Comparison of ENCODE assay signal across 23 mouse cellular contexts in the genomic region with DNA sequence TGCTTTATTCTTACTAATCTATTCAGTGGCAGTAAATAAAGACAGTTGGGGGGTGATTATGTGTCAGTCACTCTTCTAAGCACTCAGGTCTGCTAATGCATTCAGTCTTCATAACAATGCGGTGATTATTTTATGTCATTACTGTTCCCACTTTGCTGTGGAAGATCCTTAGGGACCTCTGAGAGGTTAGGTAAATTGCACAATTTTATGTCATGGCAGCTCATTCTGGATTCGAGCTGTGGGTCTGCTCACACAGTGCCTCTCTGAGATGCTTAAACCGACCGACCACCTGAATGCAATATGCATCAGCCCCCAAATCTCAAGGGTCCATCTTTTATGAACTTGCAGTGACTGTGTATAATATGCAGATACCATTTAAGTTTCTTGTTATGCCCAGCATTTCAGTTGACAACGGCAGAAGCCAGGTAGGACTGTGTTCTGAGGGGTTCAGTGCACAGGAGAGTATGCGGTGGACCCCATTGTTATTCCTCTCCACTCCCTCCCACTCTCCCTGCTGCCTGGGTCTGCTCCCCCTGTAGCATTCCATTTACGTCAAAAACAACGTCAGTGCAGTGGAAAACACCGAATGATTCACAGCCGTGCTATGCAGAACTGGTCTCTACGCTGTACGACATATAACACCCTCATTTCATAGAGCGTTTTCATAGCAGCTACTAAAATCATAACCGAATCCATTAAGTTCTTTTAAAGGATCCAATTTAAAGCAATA.
A peak's percentile ranks its signal among the peaks of the same experiment; 100 is the strongest.
DNase-seq lines count a peak whose midpoint lies in the region; ATAC-seq and TF ChIP-seq lines count a peak whose summit lies in the region.
"Had no signal": no experiment of that assay in that cellular context is flagged by ENCODE, and none has a peak within 500 bp of the region (broad histone marks: within the 10 kb centered on the region; RNA-seq: fewer than 3 reads in every experiment).

No protein-coding gene starts in this region.

- H3K4me2 ChIP-seq in forebrain, embryonic 12.5 days, result no peak overlapping the region
- H3K4me2 ChIP-seq in limb, embryonic 12.5 days, result no peak overlapping the region
- H3K4me2 ChIP-seq in forebrain, embryonic 14.5 days (ENCODE audit: low read length), result no peak overlapping the region
- no peak overlapping the region for H3K4me2 ChIP-seq in midbrain, embryonic 16.5 days (ENCODE audit: low read length)
- H3K4me2 ChIP-seq: embryonic facial prominence, embryonic 15.5 days; heart, embryonic 12.5 days had no signal

- H3K36me3 ChIP-seq in forebrain, embryonic 12.5 days (replicated peaks), result peaks cover 4% of the 10 kb centered on the region; the same call in 1 of the 2 replicates
- peaks cover 2% of the 10 kb centered on the region; the same call in 1 of the 2 replicates for H3K36me3 ChIP-seq in forebrain, embryonic 10.5 days (replicated peaks)
- no peaks in the 10 kb centered on the region for H3K36me3 ChIP-seq in limb, embryonic 12.5 days
- H3K36me3 ChIP-seq in limb, embryonic 10.5 days, result peaks cover 9% of the 10 kb centered on the region
- peaks cover 3% of the 10 kb centered on the region for H3K36me3 ChIP-seq in forebrain, embryonic 14.5 days (ENCODE audit: control insufficient read depth, insufficient read depth, low read length)
- no peaks in the 10 kb centered on the region for H3K36me3 ChIP-seq in midbrain, embryonic 16.5 days (ENCODE audit: control insufficient read depth, insufficient read depth, low read length)
- no peaks in the 10 kb centered on the region for H3K36me3 ChIP-seq in thymus, adult 2 months (ENCODE audit: control insufficient read depth, insufficient read depth, low read length)
- H3K36me3 ChIP-seq: embryonic facial prominence, embryonic 15.5 days; G1E had no signal

- WGBS in forebrain, embryonic 12.5 days, result 78% methylated on average over 14 of the region's 14 CpGs
- WGBS in forebrain, embryonic 10.5 days, result 87% methylated on average over 14 of the region's 14 CpGs
- 66% methylated on average over 14 of the region's 14 CpGs for WGBS in limb, embryonic 12.5 days
- WGBS in limb, embryonic 10.5 days, result 92% methylated on average over 14 of the region's 14 CpGs
- WGBS in forebrain, embryonic 14.5 days, result 76% methylated on average over 14 of the region's 14 CpGs
- 64% methylated on average over 14 of the region's 14 CpGs for WGBS in midbrain, embryonic 16.5 days
- 94% methylated on average over 14 of the region's 14 CpGs for whole genome bisulfite sequencing in thymus, adult 2 months

- no peak overlapping the region for H3K9ac ChIP-seq in forebrain, embryonic 12.5 days
- H3K9ac ChIP-seq in limb, embryonic 12.5 days (replicated peaks), result no peak overlapping the region
- no peak overlapping the region for H3K9ac ChIP-seq in forebrain, embryonic 14.5 days (ENCODE audit: low read length)
- H3K9ac ChIP-seq in midbrain, embryonic 16.5 days (ENCODE audit: low read depth, low read length), result no peak overlapping the region
- H3K9ac ChIP-seq: embryonic facial prominence, embryonic 15.5 days; heart, embryonic 12.5 days; liver, embryonic 14.5 days had no signal

- no peak overlapping the region for H3K4me3 ChIP-seq in forebrain, embryonic 12.5 days (replicated peaks)
- H3K4me3 ChIP-seq in forebrain, embryonic 10.5 days, result no peak overlapping the region
- no peak overlapping the region for H3K4me3 ChIP-seq in limb, embryonic 12.5 days (replicated peaks)
- H3K4me3 ChIP-seq in limb, embryonic 10.5 days, result no peak overlapping the region
- no peak overlapping the region for H3K4me3 ChIP-seq in forebrain, embryonic 14.5 days (ENCODE audit: low read depth, low read length)
- no peak overlapping the region for H3K4me3 ChIP-seq in midbrain, embryonic 16.5 days (ENCODE audit: low read depth, low read length)
- H3K4me3 ChIP-seq in thymus, adult 2 months (ENCODE audit: control insufficient read depth, insufficient read depth, low read length), result no peak overlapping the region
- H3K4me3 ChIP-seq: embryonic facial prominence, embryonic 15.5 days; heart, embryonic 12.5 days had no signal

- no peaks in the 10 kb centered on the region for H3K4me1 ChIP-seq in forebrain, embryonic 12.5 days
- H3K4me1 ChIP-seq in forebrain, embryonic 10.5 days, result no peaks in the 10 kb centered on the region
- H3K4me1 ChIP-seq in limb, embryonic 12.5 days (replicated peaks), result peaks cover 24% of the 10 kb centered on the region
- peaks cover 15% of the 10 kb centered on the region for H3K4me1 ChIP-seq in limb, embryonic 10.5 days
- H3K4me1 ChIP-seq in forebrain, embryonic 14.5 days (ENCODE audit: control insufficient read depth, insufficient read depth, low read length), result no peaks in the 10 kb centered on the region
- H3K4me1 ChIP-seq in midbrain, embryonic 16.5 days (ENCODE audit: control insufficient read depth, insufficient read depth, low read length), result no peaks in the 10 kb centered on the region; the same call in 1 of the 2 replicates
- H3K4me1 ChIP-seq in thymus, adult 2 months (replicated peaks; ENCODE audit: control insufficient read depth, insufficient read depth, low read length), result no peaks in the 10 kb centered on the region
- H3K4me1 ChIP-seq: embryonic facial prominence, embryonic 15.5 days; heart, embryonic 12.5 days had no signal

- H3K27ac ChIP-seq in forebrain, embryonic 12.5 days, result no peak overlapping the region
- no peak overlapping the region for H3K27ac ChIP-seq in forebrain, embryonic 10.5 days
- H3K27ac ChIP-seq in limb, embryonic 12.5 days, result no peak overlapping the region
- no peak overlapping the region for H3K27ac ChIP-seq in limb, embryonic 10.5 days
- H3K27ac ChIP-seq in forebrain, embryonic 14.5 days (ENCODE audit: low read depth, low read length), result no peak overlapping the region
- H3K27ac ChIP-seq in midbrain, embryonic 16.5 days (ENCODE audit: low read length), result no peak overlapping the region
- no peak overlapping the region for H3K27ac ChIP-seq in thymus, adult 2 months (ENCODE audit: control insufficient read depth, insufficient read depth, low read length)
- H3K27ac ChIP-seq: embryonic facial prominence, embryonic 15.5 days; liver, embryonic 14.5 days; macrophage had no signal

- H3K27me3 ChIP-seq in forebrain, embryonic 12.5 days, result no peaks in the 10 kb centered on the region
- no peaks in the 10 kb centered on the region for H3K27me3 ChIP-seq in forebrain, embryonic 10.5 days (ENCODE audit: poor library complexity, severe bottlenecking)
- H3K27me3 ChIP-seq in limb, embryonic 12.5 days, result no peaks in the 10 kb centered on the region
- H3K27me3 ChIP-seq in limb, embryonic 10.5 days (ENCODE audit: low read depth, poor library complexity, severe bottlenecking), result no peaks in the 10 kb centered on the region
- H3K27me3 ChIP-seq in forebrain, embryonic 14.5 days (replicated peaks; ENCODE audit: control insufficient read depth, insufficient read depth, low read length), result no peaks in the 10 kb centered on the region
- no peaks in the 10 kb centered on the region for H3K27me3 ChIP-seq in midbrain, embryonic 16.5 days (ENCODE audit: control insufficient read depth, insufficient read depth, low read depth, low read length)
- H3K27me3 ChIP-seq in thymus, adult 2 months (ENCODE audit: control insufficient read depth, insufficient read depth, low read length), result no peaks in the 10 kb centered on the region
- H3K27me3 ChIP-seq: embryonic facial prominence, embryonic 15.5 days; heart, embryonic 12.5 days had no signal

- TF ChIP-seq CTCF in thymus, adult 2 months (IDR thresholded peaks at IDR 0.05; ENCODE audit: borderline replicate concordance, control insufficient read depth, extremely low read depth, insufficient read depth, low read length, poor library complexity), result no peak

- ATAC-seq in forebrain, embryonic 12.5 days (ENCODE audit: low FRiP score), result peak; percentile 73
- ATAC-seq in limb, embryonic 12.5 days (ENCODE audit: insufficient number of reproducible peaks, insufficient read depth, low FRiP score, low TSS enrichment, low read depth), result 0 out of 2 replicates have a peak, but pooled peaks have one; percentile 42
- peak; percentile 48; the same call in 1 of the 2 replicates for ATAC-seq in forebrain, embryonic 14.5 days
- ATAC-seq in midbrain, embryonic 16.5 days, result peak; percentile 70
- ATAC-seq: CD4-positive, CD25-positive, alpha-beta regulatory T cell, adult 4 months; inflammation-experienced regulatory T-cells, adult 6 months had no signal

- no peak for DNase-seq in forebrain, embryonic 10.5 days (ENCODE audit: extremely low spot score, low spot score)
- no peak for DNase-seq in limb, embryonic 10.5 days (ENCODE audit: low spot score)
- no peak for DNase-seq in forebrain, embryonic 14.5 days (ENCODE audit: low spot score)
- no peak for DNase-seq in layer of hippocampus, adult 9-11 months
- no peak for DNase-seq in thymus, adult 2 months
- DNase-seq: adrenal gland, postnatal 36 days; cerebellum, adult 18-20 months; cerebellum, postnatal 36 days; heart, postnatal 14 days; kidney, adult 9 months; kidney, postnatal 25 days; right cerebral cortex, postnatal 14 days; spleen, adult 18-20 months had no signal

- no peaks in the 10 kb centered on the region for H3K9me3 ChIP-seq in forebrain, embryonic 12.5 days
- no peaks in the 10 kb centered on the region for H3K9me3 ChIP-seq in forebrain, embryonic 10.5 days
- no peaks in the 10 kb centered on the region for H3K9me3 ChIP-seq in limb, embryonic 12.5 days
- no peaks in the 10 kb centered on the region for H3K9me3 ChIP-seq in limb, embryonic 10.5 days (replicated peaks)
- H3K9me3 ChIP-seq in forebrain, embryonic 14.5 days (replicated peaks; ENCODE audit: control insufficient read depth, low read length), result no peaks in the 10 kb centered on the region
- H3K9me3 ChIP-seq in midbrain, embryonic 16.5 days (replicated peaks; ENCODE audit: control insufficient read depth, low read length, poor library complexity, severe bottlenecking), result no peaks in the 10 kb centered on the region
- H3K9me3 ChIP-seq: embryonic facial prominence, embryonic 15.5 days; G1E; heart, embryonic 12.5 days had no signal

- no peak for TF ChIP-seq POLR2A in thymus, adult 2 months (IDR thresholded peaks at IDR 0.05; ENCODE audit: control insufficient read depth, extremely low read depth, insufficient read depth, low read length, poor library complexity)
